Mouse (Mus musculus): ENCODE measurements at regions not wholly inside any gene's neighbourhood (a gene's known extent, or its start where the extent isn't known, plus 50 kb on each side); places are given as distances from the start of the nearest gene placed in this dataset.

GRCm38 (mm10) chr3:159282594-159282993 lies 212.6 kb upstream of the Depdc1a start:
- DNase-seq = no peak

GRCm38 (mm10) chr3:159317471-159317870 lies 177.8 kb upstream of the Depdc1a start:
- no peak for DNase-seq

- DNase-seq = peak; percentile 0
Observed at GRCm38 (mm10) chr3:159348053-159348452, 147.2 kb upstream of the Depdc1a start.

GRCm38 (mm10) chr3:159353730-159354129 lies 141.5 kb upstream of the Depdc1a start:
- no peak for DNase-seq

- no peak for DNase-seq
Observed at GRCm38 (mm10) chr3:159373177-159373576, 122.1 kb upstream of the Depdc1a start.

All from embryo, embryonic 11 days (tissue).